Mouse (Mus musculus) c-Kit-positive CD71-negative TER-119-negative erythroid progenitor cells, embryonic 14.5 days (primary cell): ENCODE results near the gene Mt2.
A peak's percentile ranks its signal among the peaks of the same experiment; 100 is the strongest.
"Not testable (repeated sequence)": the region's sequence is repeated elsewhere in the genome, so short reads cannot be mapped to it uniquely, and the experiment has no call there.

Source experiments
- DNase-seq: peaks from one replicate; pipeline ENCODE4 v3.0.0-alpha.2; 2013; ENCODE audit warnings: low read depth

Gene Mt2

GRCm38 (mm10) chr8:94172075-94172808, at the start of gene Mt2:
Mt2 (plus strand) TSS chr8:94172664.
- peak; percentile 64 for DNase-seq

DNA sequence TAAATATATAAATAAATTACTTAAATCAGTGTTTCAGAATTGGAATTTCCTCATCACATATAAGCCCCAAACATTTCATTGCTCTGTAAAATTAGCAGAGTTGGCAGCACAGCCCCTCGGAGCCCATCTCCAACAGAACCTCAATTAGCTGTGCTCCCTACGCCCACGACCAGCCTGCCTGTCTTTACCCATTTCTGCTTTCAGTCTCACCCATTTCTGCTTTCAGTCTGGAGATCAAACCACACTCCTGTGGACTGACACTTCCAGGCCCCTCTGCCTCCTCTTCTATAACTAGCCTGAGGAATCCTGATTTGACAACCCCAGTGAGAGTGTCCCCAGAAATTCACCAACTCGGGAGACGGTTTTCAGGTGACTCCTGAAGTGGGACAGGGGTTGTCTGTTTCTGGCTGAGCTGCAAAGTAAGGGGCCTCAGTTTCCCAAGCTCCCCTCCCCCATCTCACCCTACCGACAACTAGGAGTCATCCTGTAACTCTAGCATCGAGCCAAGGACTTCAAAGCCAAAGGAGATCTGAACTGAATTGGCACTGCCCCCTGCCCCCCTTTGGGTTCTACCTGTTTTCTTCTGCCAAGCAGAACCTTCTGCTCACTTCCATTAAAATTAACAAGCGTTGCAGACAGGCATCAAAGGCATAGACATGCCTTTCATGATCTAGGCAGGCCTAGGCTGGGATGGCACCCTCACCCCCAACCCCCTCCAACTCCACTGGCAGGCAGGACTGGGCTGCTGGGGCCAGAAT, 49.6 kb upstream of the Mt2 start:
- no peak for DNase-seq

DNA sequence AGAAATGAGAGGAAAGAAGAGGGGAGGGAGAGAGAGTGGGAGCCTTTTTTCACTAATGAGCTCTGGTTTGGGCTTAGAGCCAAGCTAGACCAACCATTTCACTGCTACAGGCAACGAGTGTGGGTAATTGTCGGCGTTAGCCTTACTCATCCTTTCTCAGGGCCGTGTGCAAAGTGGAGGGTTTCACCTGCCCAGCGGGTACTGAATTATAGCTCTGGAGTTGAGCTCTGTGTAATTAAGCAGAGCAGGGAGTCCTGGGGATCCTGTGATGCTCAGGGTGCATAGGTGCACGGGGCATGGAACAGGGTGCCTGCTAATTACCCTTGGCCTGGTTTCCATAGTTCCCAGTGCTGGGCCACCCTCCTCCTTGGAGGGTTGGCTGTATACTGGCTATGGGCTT, 44.8 kb upstream of the Mt2 start:
- DNase-seq = no peak

GRCm38 (mm10) chr8:94129133-94129789, 43.2 kb upstream of the Mt2 start:
- DNase-seq = no peak

DNA sequence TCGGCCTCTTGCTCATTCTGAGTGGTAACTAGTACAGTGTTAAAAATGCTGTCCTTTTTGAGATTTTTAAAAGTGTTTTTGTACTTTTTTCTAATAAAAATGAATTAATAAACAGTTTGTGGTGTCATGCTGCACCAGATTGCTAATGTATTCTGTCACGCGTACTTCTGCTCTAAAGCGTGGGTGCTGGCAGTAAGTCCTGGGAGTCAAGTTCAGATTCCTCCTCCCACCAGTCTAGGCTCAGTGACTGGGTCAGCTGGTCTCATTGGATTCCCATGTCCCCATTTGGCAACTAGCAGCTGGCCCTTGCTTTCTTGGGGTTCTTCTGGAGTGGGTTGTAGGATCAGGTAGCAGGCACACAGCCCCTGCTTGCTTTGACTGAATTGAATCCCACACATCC, 42.3 kb upstream of the Mt2 start:
- no peak for DNase-seq

GRCm38 (mm10) chr8:94132096-94132495, 40.4 kb upstream of the Mt2 start:
- no peak for DNase-seq

- not testable (repeated sequence) for DNase-seq
Observed at GRCm38 (mm10) chr8:94134601-94135000, 37.9 kb upstream of the Mt2 start.

GRCm38 (mm10) chr8:94135556-94135955, 36.9 kb upstream of the Mt2 start:
- no peak for DNase-seq

DNA sequence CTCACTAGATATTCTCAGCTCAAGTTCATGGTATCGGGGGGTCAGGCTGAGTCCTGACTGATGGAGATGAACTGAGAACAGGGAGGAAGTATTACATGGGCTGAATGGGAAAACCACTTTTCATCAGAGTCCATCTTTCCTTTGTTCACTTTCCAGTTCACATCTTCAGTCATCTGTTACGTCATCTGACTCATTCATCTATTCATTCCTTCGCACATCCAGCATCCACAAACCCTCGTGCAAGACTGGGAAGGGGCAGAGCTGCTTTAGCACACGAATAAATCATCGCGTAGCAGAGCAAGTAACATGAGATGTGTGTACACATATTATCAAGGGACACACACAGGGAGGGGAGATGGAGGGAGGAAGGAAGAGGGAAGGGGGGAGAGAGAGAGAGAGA, 36.3 kb upstream of the Mt2 start:
- no peak for DNase-seq

GRCm38 (mm10) chr8:94136933-94137332, 35.5 kb upstream of the Mt2 start, which contains the start of gene Mt4:
Mt4 (plus strand) TSS chr8:94137197.
- no peak for DNase-seq

- no peak for DNase-seq
Observed at GRCm38 (mm10) chr8:94140266-94140795, 32.1 kb upstream of the Mt2 start.

GRCm38 (mm10) chr8:94148236-94148635, 24.2 kb upstream of the Mt2 start:
- no peak for DNase-seq

- DNase-seq = no peak
Observed at GRCm38 (mm10) chr8:94150925-94151324, 21.5 kb upstream of the Mt2 start.

- no peak for DNase-seq
Observed at GRCm38 (mm10) chr8:94152513-94153300, 19.8 kb upstream of the Mt2 start, which contains the start of gene Mt3. Mt3 (plus strand) TSS chr8:94152607.

- DNase-seq = no peak
Observed at GRCm38 (mm10) chr8:94153451-94153850, 19.0 kb upstream of the Mt2 start.

DNA sequence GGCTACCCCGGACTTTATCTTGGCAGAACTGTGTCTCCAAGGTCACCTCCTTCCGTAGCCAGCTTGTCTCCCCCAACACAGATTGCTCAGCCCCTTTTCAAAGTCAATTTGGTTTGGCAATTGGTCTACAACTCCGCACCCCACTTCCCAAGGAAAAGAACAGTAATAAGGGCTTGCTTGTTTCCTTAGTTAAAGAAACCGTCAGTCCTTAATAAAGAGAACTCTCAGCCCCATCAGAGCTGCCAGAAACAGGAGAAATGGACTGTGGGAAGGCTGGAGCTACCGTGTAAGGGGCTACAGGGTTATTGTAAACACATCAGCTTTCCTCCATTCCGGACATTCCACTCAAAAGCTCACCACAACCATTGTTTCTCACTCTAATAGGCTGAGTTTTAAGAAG, 17.9 kb upstream of the Mt2 start:
- no peak for DNase-seq

DNA sequence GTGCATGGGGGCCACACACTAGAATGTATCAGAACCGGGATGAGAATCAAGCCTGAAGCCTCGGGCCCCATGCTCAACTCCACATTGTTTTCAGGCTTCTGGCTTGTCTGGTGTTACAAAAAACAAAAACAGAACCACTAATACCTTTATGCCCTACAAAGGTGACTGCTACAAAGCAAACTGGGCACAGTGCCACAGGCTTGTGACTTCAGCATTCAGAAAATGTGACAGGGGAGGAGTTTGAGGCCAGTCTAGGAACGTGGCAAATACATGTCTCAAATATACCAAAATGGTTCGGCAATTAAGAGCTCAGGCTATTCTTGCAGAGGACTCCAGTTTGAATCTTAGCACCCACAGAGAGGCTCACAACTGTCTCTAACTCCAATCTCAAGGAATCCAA, 16.4 kb upstream of the Mt2 start:
- DNase-seq = no peak

DNA sequence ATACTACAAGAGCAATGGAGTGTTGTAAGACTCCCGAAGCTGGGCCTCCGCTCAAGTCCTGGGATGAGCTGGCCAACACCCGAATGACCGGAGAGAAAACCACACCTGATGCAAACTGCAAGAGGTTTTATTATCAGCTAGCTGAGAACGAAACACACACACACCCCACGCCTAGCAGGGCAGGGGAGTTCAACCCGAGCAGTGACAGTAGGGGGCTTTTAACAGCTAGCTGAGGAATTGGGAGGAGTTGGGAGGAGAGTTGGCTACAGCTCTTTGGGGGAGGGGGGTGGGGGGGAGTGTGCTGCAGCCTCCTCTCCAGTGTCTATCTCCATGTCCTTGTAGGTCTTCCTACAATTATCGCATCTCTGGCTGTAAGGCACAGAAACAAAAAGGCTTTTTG, 6.7 kb upstream of the Mt2 start:
- not testable (repeated sequence) for DNase-seq

DNA sequence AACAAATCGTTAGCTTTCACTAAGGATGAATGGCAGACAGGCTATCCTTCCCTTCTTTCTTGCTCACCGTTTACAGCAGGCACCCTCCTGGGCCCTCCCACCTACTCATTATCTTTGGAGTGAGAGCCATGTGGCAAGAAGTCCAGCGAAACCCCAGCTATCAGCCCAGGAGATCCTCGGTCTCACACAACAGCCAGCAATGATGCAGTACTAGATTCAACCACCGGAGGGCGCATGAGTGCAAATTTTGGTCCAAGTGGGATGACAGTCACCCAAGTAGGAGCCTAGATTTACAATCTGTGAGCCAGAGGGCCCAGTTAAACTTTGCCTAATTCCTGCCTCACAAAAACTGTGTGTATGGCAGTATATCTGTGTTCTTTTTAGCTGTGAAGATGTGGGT, 5.2 kb upstream of the Mt2 start:
- peak; percentile 83 for DNase-seq

DNA sequence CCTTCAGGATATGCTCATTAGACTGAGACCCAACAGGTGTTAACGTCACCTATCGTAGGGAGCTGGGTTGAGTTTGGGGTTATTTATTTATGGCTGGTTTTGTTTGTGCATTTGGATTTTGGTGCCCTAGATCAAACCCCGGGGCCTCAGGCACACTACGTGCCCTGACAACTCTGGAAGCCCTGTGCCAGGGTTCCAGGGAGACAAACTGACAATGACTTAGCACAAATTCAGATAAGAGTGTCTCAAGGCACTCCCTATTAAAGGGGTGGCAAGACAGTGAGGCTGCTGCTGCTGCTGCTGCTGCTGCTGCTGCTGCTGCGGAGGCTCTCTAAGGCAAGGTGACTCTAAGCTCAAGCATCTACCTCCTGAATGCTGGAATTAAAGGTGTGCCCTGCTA, 2.9 kb upstream of the Mt2 start:
- DNase-seq = no peak

GRCm38 (mm10) chr8:94171321-94171755, 1.1 kb upstream of the Mt2 start:
- DNase-seq = no peak
